Mouse (Mus musculus) heart, adult 2 months (tissue): ENCODE data around the gene Zfp473. TPM values are rescaled to one million over a fixed set of nuclear protein-coding genes. Genes with fewer than 3 reads are reported as not detected.
"Not testable (repeated sequence)": the region's sequence is repeated elsewhere in the genome, so short reads cannot be mapped to it uniquely, and the experiment has no call there.

Experiments
- DNase-seq, 2 experiments: peaks; one replicate each; pipeline ENCODE4 v3.0.0; 2021
- H3K27ac ChIP-seq: fragments of 200-600 bp; 2 replicates; pipeline ENCODE4 v1.8.1; 2022
- H3K27me3 ChIP-seq: fragments of 200-500 bp; 2 replicates; pipeline ENCODE4 v1.6.1; 2012; ENCODE audit warnings: mild to moderate bottlenecking, low read length, inconsistent platforms, mixed read lengths; ENCODE audit not compliant: control insufficient read depth, insufficient read depth
- H3K36me3 ChIP-seq: fragments of 200-500 bp; 2 replicates; pipeline ENCODE4 v1.6.1; 2012; ENCODE audit warnings: low read length, inconsistent platforms; ENCODE audit not compliant: control insufficient read depth, insufficient read depth
- H3K4me1 ChIP-seq: fragments of 200-500 bp; 2 replicates; pipeline ENCODE4 v1.6.1; 2011; ENCODE audit warnings: low read length; ENCODE audit not compliant: control insufficient read depth, insufficient read depth
- H3K4me3 ChIP-seq: fragments of 200-600 bp; 2 replicates; pipeline ENCODE4 v1.8.1; 2022
- H3K79me2 ChIP-seq: fragments of 200-500 bp; replicated peaks from 2 replicates; pipeline ENCODE4 v1.6.1; 2012; ENCODE audit warnings: mild to moderate bottlenecking, inconsistent platforms, low read length, moderate library complexity, mixed read lengths; ENCODE audit not compliant: control insufficient read depth, insufficient read depth
- H3K9ac ChIP-seq: fragments of 200-500 bp; 2 replicates; pipeline ENCODE4 v1.6.1; 2012; ENCODE audit warnings: low read depth, mild to moderate bottlenecking, control low read depth, inconsistent platforms, low read length, mixed read lengths
- CTCF ChIP-seq: fragments of 200-600 bp; IDR thresholded peaks from 2 replicates; pipeline ENCODE4 v1.8.1; 2022; ENCODE audit warnings: antibody characterized with exemption, mild to moderate bottlenecking, moderate library complexity
- EP300 ChIP-seq: fragments of 200-500 bp; IDR thresholded peaks from 2 replicates; pipeline ENCODE4 v1.6.1; 2011; ENCODE audit warnings: low read depth, low read length, control low read depth; ENCODE audit not compliant: insufficient read depth
- POLR2A ChIP-seq: fragments of 200-500 bp; IDR thresholded peaks from 2 replicates; pipeline ENCODE4 v1.6.1; 2011; ENCODE audit warnings: mild to moderate bottlenecking, low read depth, low read length, control low read depth; ENCODE audit not compliant: insufficient read depth
- WGBS: fragments of 180-500 bp; shearing (Covaris S2); methylation state at CpG from one replicate; pipeline ENCODE4 v1.1.7; 2018; 5-methylcytosine and 5-hydroxymethylcytosine counted together
- intact Hi-C: fragments of 180-260 bp; cut with DNase I; formaldehyde crosslinking; loops from one replicate; pipeline ENCODE4 v1.15.1; 2025
- polyA plus RNA-seq: library from polyadenylated mRNA; depleted of rRNA; stranded (reverse); fragments of >200 nt; gene quantifications from 2 replicates; pipeline ENCODE4 v1.2.3, GENCODE M21; 2012
- total RNA-seq, 2 experiments: library from RNA; stranded (reverse); gene quantifications; 2 replicates each; pipeline ENCODE4 v1.2.3; 2021

The Zfp473 gene
- total and polyA plus RNA-seq, 3 experiments: 0.12 TPM; not detected in 2

DNA sequence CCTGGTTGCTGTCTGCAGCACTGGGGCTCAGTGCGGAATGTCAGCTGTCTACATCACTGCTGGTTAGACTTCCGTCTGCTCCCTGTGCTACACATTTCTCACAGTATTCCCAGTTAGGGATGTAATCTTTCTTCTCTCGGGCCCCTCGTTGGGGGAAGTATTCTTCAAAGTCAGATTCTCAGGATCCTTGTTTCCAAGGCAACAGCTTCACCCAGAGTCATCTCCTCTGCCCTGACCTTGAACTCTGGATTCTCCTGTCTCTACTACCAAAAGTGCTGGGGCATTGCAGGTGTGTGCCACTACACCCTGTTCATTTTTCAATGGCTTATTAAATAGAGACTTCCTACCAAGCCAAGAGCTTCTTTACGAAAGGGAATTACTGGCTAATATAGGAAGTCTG is 23.7 kb downstream of the Zfp473 start:
- Histone ChIP-seq H3K27me3 (no peaks in the 10 kb centered on the region), H3K9ac (no peak overlapping the region), H3K79me2 (no peaks in the 10 kb centered on the region), H3K4me1 (no peaks in the 10 kb centered on the region), H3K4me3 (no peak overlapping the region), H3K27ac (no peak overlapping the region), H3K36me3 (no peaks in the 10 kb centered on the region)
- intact Hi-C loops: loop anchor here (5.0 kb wide), 1 partner anchor 230 kb away; no protein-coding TSS in a partner anchor
- no peak for DNase-seq
- TF ChIP-seq CTCF (no peak), POLR2A (no peak), EP300 (no peak)
- 61% methylated on average over 5 of the region's 5 CpGs for WGBS

GRCm38 (mm10) chr7:44726343-44726742 is 24.5 kb downstream of the Zfp473 start:
- Histone ChIP-seq H3K27me3 (no peaks in the 10 kb centered on the region), H3K79me2 (no peaks in the 10 kb centered on the region), H3K4me3 (no peak overlapping the region), H3K27ac (no peak overlapping the region), H3K4me1 (no peaks in the 10 kb centered on the region), H3K9ac (no peak overlapping the region), H3K36me3 (no peaks in the 10 kb centered on the region)
- intact Hi-C loops: loop anchor here (5.0 kb wide), 1 partner anchor 231 kb away; no protein-coding TSS in a partner anchor
- 63% methylated on average over 6 of the region's 6 CpGs for WGBS
- no peak for DNase-seq
- TF ChIP-seq POLR2A (no peak), CTCF (no peak), EP300 (no peak)

- intact Hi-C loops: no loop called here
These were observed 26.5 kb downstream of the Zfp473 start for GRCm38 (mm10) chr7:44724316-44724715.

GRCm38 (mm10) chr7:44722058-44722457 is 28.8 kb downstream of the Zfp473 start:
- DNase-seq: no peak
- H3K27ac ChIP-seq: no peak overlapping the region
- no peaks in the 10 kb centered on the region for H3K36me3 ChIP-seq
- WGBS: 53% methylated on average over 5 of the region's 5 CpGs
- H3K9ac ChIP-seq: no peak overlapping the region
- H3K79me2 ChIP-seq: no peaks in the 10 kb centered on the region
- TF ChIP-seq POLR2A (no peak), CTCF (no peak), EP300 (no peak)
- H3K4me3 ChIP-seq: no peak overlapping the region
- intact Hi-C loops: no loop called here
- H3K27me3 ChIP-seq: no peaks in the 10 kb centered on the region
- no peaks in the 10 kb centered on the region for H3K4me1 ChIP-seq

More at GRCm38 (mm10) chr7:44724316-44724715, 26.5 kb downstream of the Zfp473 start:
- TF ChIP-seq POLR2A (no peak), CTCF (peak; percentile 60)
- Histone ChIP-seq H3K36me3 (no peaks in the 10 kb centered on the region), H3K27me3 (no peaks in the 10 kb centered on the region), H3K4me1 (no peaks in the 10 kb centered on the region), H3K27ac (no peak overlapping the region), H3K4me3 (no peak overlapping the region), H3K9ac (no peak overlapping the region), H3K79me2 (no peaks in the 10 kb centered on the region)
- DNase-seq: no peak
- 18% methylated on average over 7 of the region's 7 CpGs for WGBS

DNA sequence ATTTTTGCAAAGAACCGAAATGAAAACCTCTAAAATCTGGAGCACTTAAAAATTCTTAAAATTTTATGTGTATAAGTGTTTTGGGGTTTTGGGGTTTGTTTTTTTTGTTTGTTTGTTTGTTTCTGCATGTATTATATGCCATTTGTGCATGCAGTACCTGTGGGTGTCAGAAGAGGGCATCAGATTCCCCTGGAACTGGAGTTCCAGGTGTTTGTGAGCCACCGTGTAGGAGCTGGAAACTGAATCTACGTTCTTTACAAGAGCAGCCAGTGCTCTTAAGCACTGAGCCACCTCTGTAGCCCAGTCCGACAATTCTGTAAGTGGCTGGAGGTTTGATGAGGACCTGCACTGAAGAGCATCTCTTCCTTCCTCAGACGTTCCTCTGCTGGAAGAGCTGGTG is 41.0 kb downstream of the Zfp473 start:
- no peaks in the 10 kb centered on the region for H3K4me1 ChIP-seq
- WGBS: 85% methylated on average over 5 of the region's 5 CpGs
- no peak for DNase-seq
- TF ChIP-seq POLR2A (no peak), EP300 (no peak), CTCF (0 out of 2 replicates have a peak, but pooled peaks have one; percentile 6)
- no peak overlapping the region for H3K27ac ChIP-seq
- intact Hi-C loops: no loop called here
- H3K79me2 ChIP-seq: no peaks in the 10 kb centered on the region
- H3K36me3 ChIP-seq: no peaks in the 10 kb centered on the region
- no peak overlapping the region for H3K9ac ChIP-seq
- H3K4me3 ChIP-seq: no peak overlapping the region
- no peaks in the 10 kb centered on the region for H3K27me3 ChIP-seq

- H3K4me3 ChIP-seq: no peak within 1 kb of the TSS
- no peak within 1 kb of the TSS for H3K9ac ChIP-seq
- H3K79me2 ChIP-seq: no peaks in the 10 kb centered on the region
- no peaks in the 10 kb centered on the region for H3K36me3 ChIP-seq
- TF ChIP-seq POLR2A (no peak), CTCF (no peak), EP300 (no peak)
- DNase-seq: no peak
- H3K27me3 ChIP-seq: no peaks in the 10 kb centered on the region
- intact Hi-C loops: no loop called here
- no peaks in the 10 kb centered on the region for H3K4me1 ChIP-seq
- 75% methylated on average over 14 of the region's 14 CpGs for WGBS
- no peak within 1 kb of the TSS for H3K27ac ChIP-seq
These were observed 42.3 kb downstream of the Zfp473 start, which contains the start of gene Izumo2 for GRCm38 (mm10) chr7:44708574-44708973. TSS of gene Izumo2 (plus strand) at chr7:44708742.

GRCm38 (mm10) chr7:44708093-44708492 is 42.8 kb downstream of the Zfp473 start:
- H3K27ac ChIP-seq, intact Hi-C loops, H3K36me3 ChIP-seq, H3K4me1 ChIP-seq, H3K9ac ChIP-seq, DNase-seq, H3K27me3 ChIP-seq, H3K79me2 ChIP-seq, H3K4me3 ChIP-seq: not testable (repeated sequence)
- 86% methylated on average over 6 of the region's 6 CpGs for WGBS
